Mouse (Mus musculus) gastrocnemius, adult 8-10 months (tissue): ENCODE results near the gene Chrna4. TPM values are rescaled to one million over a fixed set of nuclear protein-coding genes. Genes with fewer than 3 reads are reported as not detected.
A peak's percentile ranks its signal among the peaks of the same experiment; 100 is the strongest.

Source experiments
- DNase-seq, 2 experiments: peaks; one replicate each; pipeline ENCODE4 v3.0.0; 2022; ENCODE audit warnings: low spot score in 2 of 2
- total RNA-seq, 4 experiments: library from RNA; stranded (reverse); gene quantifications; 2 replicates each; pipeline ENCODE4 v1.2.4; 2022

The Chrna4 gene
- total RNA-seq = under 1 TPM in 2 of 4 experiments, not detected in 2; 0.09 to 0.15 TPM

GRCm38 (mm10) chr2:181043437-181043836 lies at the start of gene Chrna4:
Chrna4 (minus strand) TSS chr2:181043546.
- DNase-seq = no peak

GRCm38 (mm10) chr2:181090123-181090522 lies 46.8 kb upstream of the Chrna4 start:
- DNase-seq = no peak

GRCm38 (mm10) chr2:181084997-181085396 lies 41.7 kb upstream of the Chrna4 start:
- DNase-seq = no peak

GRCm38 (mm10) chr2:181083945-181084344 lies 40.6 kb upstream of the Chrna4 start:
- DNase-seq = no peak

GRCm38 (mm10) chr2:181080886-181081285 lies 37.5 kb upstream of the Chrna4 start:
- no peak for DNase-seq

GRCm38 (mm10) chr2:181079518-181079917 lies 36.2 kb upstream of the Chrna4 start:
- DNase-seq = no peak

GRCm38 (mm10) chr2:181078908-181079307 lies 35.6 kb upstream of the Chrna4 start:
- no peak for DNase-seq

GRCm38 (mm10) chr2:181075501-181075900 lies 32.2 kb upstream of the Chrna4 start:
- no peak for DNase-seq

GRCm38 (mm10) chr2:181072403-181072714 lies 29.0 kb upstream of the Chrna4 start:
- DNase-seq = no peak

- DNase-seq = peak; percentile 62 to 69
Observed at GRCm38 (mm10) chr2:181071706-181072402, 28.5 kb upstream of the Chrna4 start.

- no peak for DNase-seq
Observed at GRCm38 (mm10) chr2:181070136-181070535, 26.8 kb upstream of the Chrna4 start.

GRCm38 (mm10) chr2:181068499-181068898 lies 25.2 kb upstream of the Chrna4 start:
- DNase-seq = no peak

- DNase-seq = no peak
Observed at GRCm38 (mm10) chr2:181065827-181066226, 22.5 kb upstream of the Chrna4 start.

- peak; percentile 35 to 37 for DNase-seq
Observed at GRCm38 (mm10) chr2:181060127-181060526, 16.8 kb upstream of the Chrna4 start.

- DNase-seq = no peak
Observed at GRCm38 (mm10) chr2:181058193-181058592, 14.8 kb upstream of the Chrna4 start.

- DNase-seq = no peak
Observed at GRCm38 (mm10) chr2:181057341-181057740, 14.0 kb upstream of the Chrna4 start.

- DNase-seq = no peak
Observed at GRCm38 (mm10) chr2:181052171-181052570, 8.8 kb upstream of the Chrna4 start.

GRCm38 (mm10) chr2:181048986-181049385 lies 5.6 kb upstream of the Chrna4 start:
- DNase-seq = no peak

- DNase-seq = no peak
Observed at GRCm38 (mm10) chr2:181048252-181048945, 5.1 kb upstream of the Chrna4 start.

- DNase-seq = no peak
Observed at GRCm38 (mm10) chr2:181044001-181044400, 655 bp upstream of the Chrna4 start.

- no peak for DNase-seq
Observed at GRCm38 (mm10) chr2:181042376-181042775, 970 bp downstream of the Chrna4 start.

GRCm38 (mm10) chr2:181041941-181042340 lies 1.4 kb downstream of the Chrna4 start:
- DNase-seq = no peak

- DNase-seq = no peak
Observed at GRCm38 (mm10) chr2:181039356-181039680, 4.0 kb downstream of the Chrna4 start.
